Mouse (Mus musculus) MEL (cell line): ENCODE data around the gene Cdc42bpa. TPM values are rescaled to one million over a fixed set of nuclear protein-coding genes. Genes with fewer than 3 reads are reported as not detected.

Experiments
- DNase-seq: peaks from one replicate; pipeline ENCODE4 v3.0.0; 2011; ENCODE audit warnings: low read depth, low spot score
- H3K27ac ChIP-seq: 2 replicates; pipeline ENCODE4 v1.5.1; 2012; ENCODE audit warnings: low read depth, mild to moderate bottlenecking, control low read depth, low read length, moderate library complexity; ENCODE audit not compliant: control insufficient read depth
- H3K27me3 ChIP-seq, 2 experiments: fragments of 150-350 bp in 1 of 2; sonication (generic) in 1 of 2; 2 replicates each; pipeline ENCODE4 v1.6.1; 2012; ENCODE audit warnings: low read length in 2 of 2, mild to moderate bottlenecking in 2 of 2, improper control_type of control experiment in 1 of 2, moderate library complexity in 1 of 2; ENCODE audit not compliant: insufficient read depth in 2 of 2, control insufficient read depth in 1 of 2
- H3K36me3 ChIP-seq, 2 experiments: 2 replicates each; pipeline ENCODE4 v1.6.1; 2012 to 2014; ENCODE audit warnings: low read length in 2 of 2, improper control_type of control experiment in 1 of 2, inconsistent platforms in 1 of 2, mild to moderate bottlenecking in 1 of 2; ENCODE audit not compliant: insufficient read depth in 2 of 2, control insufficient read depth in 1 of 2
- H3K4me1 ChIP-seq, 2 experiments: fragments of 150-350 bp in 1 of 2; sonication (generic) in 1 of 2; 2 replicates each; pipeline ENCODE4 v1.6.1; 2012; ENCODE audit warnings: low read length in 2 of 2, improper control_type of control experiment in 1 of 2, mild to moderate bottlenecking in 1 of 2; ENCODE audit not compliant: insufficient read depth in 2 of 2, control insufficient read depth in 1 of 2
- H3K4me3 ChIP-seq, 2 experiments: fragments of 150-350 bp in 1 of 2; sonication (generic) in 1 of 2; 2 replicates each; pipeline ENCODE4 v1.5.1; 2012; ENCODE audit warnings: low read depth in 2 of 2, low read length in 2 of 2, mild to moderate bottlenecking in 2 of 2, moderate library complexity in 2 of 2, control low read depth in 1 of 2, improper control_type of control experiment in 1 of 2; ENCODE audit not compliant: control insufficient read depth in 1 of 2, insufficient read depth in 1 of 2
- H3K79me2 ChIP-seq: 2 replicates; pipeline ENCODE4 v1.6.1; 2012; ENCODE audit warnings: mild to moderate bottlenecking, low read length, moderate library complexity; ENCODE audit not compliant: control insufficient read depth, poor library complexity, insufficient read depth
- H3K9ac ChIP-seq: 2 replicates; pipeline ENCODE4 v1.6.1; 2012; ENCODE audit warnings: low read depth, mild to moderate bottlenecking, control low read depth, low read length, moderate library complexity; ENCODE audit not compliant: control insufficient read depth, poor library complexity, severe bottlenecking
- H3K9me3 ChIP-seq: fragments of 150-350 bp; sonication (generic); replicated peaks from 2 replicates; pipeline ENCODE4 v1.6.1; 2012; ENCODE audit warnings: mild to moderate bottlenecking, low read length, improper control_type of control experiment, moderate library complexity; ENCODE audit not compliant: insufficient read depth
- CHD2 ChIP-seq: IDR thresholded peaks from 2 replicates; pipeline ENCODE4 v1.6.1; 2011; ENCODE audit warnings: low read length, improper control_type of control experiment
- CTCF ChIP-seq, 3 experiments: IDR thresholded peaks in 2 of 3; conservative IDR thresholded peaks in 1 of 3; 2 replicates each; pipeline ENCODE4 v1.5.1; 2011 to 2012; ENCODE audit warnings: low read length in 3 of 3, low read depth in 2 of 3, mild to moderate bottlenecking in 2 of 3, improper control_type of control experiment in 1 of 3, inconsistent platforms in 1 of 3, mixed read lengths in 1 of 3, moderate library complexity in 1 of 3; ENCODE audit not compliant: control insufficient read depth in 1 of 3, insufficient read depth in 1 of 3, poor library complexity in 1 of 3, severe bottlenecking in 1 of 3
- E2F4 ChIP-seq: IDR thresholded peaks from 2 replicates; pipeline ENCODE4 v1.6.1; 2011; ENCODE audit warnings: low read depth, low read length, improper control_type of control experiment, borderline replicate concordance
- ELF1 ChIP-seq: IDR thresholded peaks from 2 replicates; pipeline ENCODE4 v1.6.1; 2014; ENCODE audit warnings: low read depth, mild to moderate bottlenecking, inconsistent platforms, low read length, improper control_type of control experiment, moderate library complexity
- ETS1 ChIP-seq: IDR thresholded peaks from 2 replicates; pipeline ENCODE4 v1.6.1; 2012; ENCODE audit warnings: low read depth, mild to moderate bottlenecking, inconsistent platforms, low read length, improper control_type of control experiment, moderate library complexity
- GABPA ChIP-seq: IDR thresholded peaks from 2 replicates; pipeline ENCODE4 v1.6.1; 2012; ENCODE audit warnings: low read depth, mild to moderate bottlenecking, inconsistent platforms, low read length, improper control_type of control experiment, moderate library complexity
- HCFC1 ChIP-seq: IDR thresholded peaks from 2 replicates; pipeline ENCODE4 v1.6.1; 2012; ENCODE audit warnings: low read depth, mild to moderate bottlenecking, inconsistent platforms, low read length, improper control_type of control experiment, moderate library complexity
- KAT2A ChIP-seq: conservative IDR thresholded peaks from 2 replicates; pipeline ENCODE4 v1.6.1; 2012; ENCODE audit warnings: low read depth, low read length, improper control_type of control experiment, inconsistent platforms
- MAFK ChIP-seq: IDR thresholded peaks from 2 replicates; pipeline ENCODE4 v1.6.1; 2011; ENCODE audit warnings: low read depth, mild to moderate bottlenecking, low read length, improper control_type of control experiment, borderline replicate concordance
- MXI1 ChIP-seq: IDR thresholded peaks from 2 replicates; pipeline ENCODE4 v1.6.1; 2011; ENCODE audit warnings: mild to moderate bottlenecking, low read depth, low read length, improper control_type of control experiment
- MYB ChIP-seq: IDR thresholded peaks from 2 replicates; pipeline ENCODE4 v1.6.1; 2011; ENCODE audit warnings: mild to moderate bottlenecking, low read depth, low read length, improper control_type of control experiment
- NELFE ChIP-seq: IDR thresholded peaks from 2 replicates; pipeline ENCODE4 v1.6.1; 2011; ENCODE audit warnings: low read depth, low read length, improper control_type of control experiment
- NRF1 ChIP-seq: IDR thresholded peaks from 2 replicates; pipeline ENCODE4 v1.6.1; 2014; ENCODE audit warnings: low read depth, mild to moderate bottlenecking, inconsistent platforms, low read length, improper control_type of control experiment, moderate library complexity; ENCODE audit not compliant: poor library complexity, insufficient read depth, severe bottlenecking
- POLR2AphosphoS2 ChIP-seq: IDR thresholded peaks from 2 replicates; pipeline ENCODE4 v1.6.1; 2011; ENCODE audit warnings: low read length, improper control_type of control experiment
- POLR2AphosphoS5 ChIP-seq: IDR thresholded peaks from 2 replicates; pipeline ENCODE4 v1.6.1; 2012; ENCODE audit warnings: low read depth, borderline replicate concordance, mild to moderate bottlenecking, inconsistent platforms, low read length, moderate library complexity, mixed read lengths
- RAD21 ChIP-seq: IDR thresholded peaks from 2 replicates; pipeline ENCODE4 v1.6.1; 2011; ENCODE audit warnings: mild to moderate bottlenecking, low read depth, low read length, improper control_type of control experiment
- RCOR1 ChIP-seq: IDR thresholded peaks from 2 replicates; pipeline ENCODE4 v1.6.1; 2012; ENCODE audit warnings: low read depth, mild to moderate bottlenecking, inconsistent platforms, low read length, improper control_type of control experiment
- SIN3A ChIP-seq: IDR thresholded peaks from 2 replicates; pipeline ENCODE4 v1.6.1; 2012; ENCODE audit warnings: low read length, improper control_type of control experiment, inconsistent platforms
- TCF12 ChIP-seq: IDR thresholded peaks from 2 replicates; pipeline ENCODE4 v1.6.1; 2014; ENCODE audit warnings: low read depth, mild to moderate bottlenecking, inconsistent platforms, low read length, improper control_type of control experiment, moderate library complexity
- UBTF ChIP-seq: IDR thresholded peaks from 2 replicates; pipeline ENCODE4 v1.6.1; 2012; ENCODE audit warnings: low read depth, mild to moderate bottlenecking, inconsistent platforms, low read length, improper control_type of control experiment, moderate library complexity, borderline replicate concordance; ENCODE audit not compliant: insufficient read depth
- USF2 ChIP-seq, 2 experiments: IDR thresholded peaks; 2 replicates each; pipeline ENCODE4 v1.6.1; 2011 to 2012; ENCODE audit warnings: improper control_type of control experiment in 2 of 2, low read length in 2 of 2, borderline replicate concordance in 1 of 2, inconsistent platforms in 1 of 2, low read depth in 1 of 2, mild to moderate bottlenecking in 1 of 2; ENCODE audit not compliant: insufficient read depth in 1 of 2
- ZC3H11A ChIP-seq: IDR thresholded peaks from 2 replicates; pipeline ENCODE4 v1.6.1; 2012; ENCODE audit warnings: low read depth, mild to moderate bottlenecking, inconsistent platforms, low read length, improper control_type of control experiment
- ZKSCAN1 ChIP-seq: IDR thresholded peaks from 2 replicates; pipeline ENCODE4 v1.6.1; 2012; ENCODE audit warnings: low read depth, mild to moderate bottlenecking, inconsistent platforms, low read length, improper control_type of control experiment, moderate library complexity
- ZMIZ1 ChIP-seq: IDR thresholded peaks from 2 replicates; pipeline ENCODE4 v1.6.1; 2012; ENCODE audit warnings: low read depth, mild to moderate bottlenecking, inconsistent platforms, low read length, improper control_type of control experiment, moderate library complexity
- ZNF384 ChIP-seq: IDR thresholded peaks from 2 replicates; pipeline ENCODE4 v1.6.1; 2012; ENCODE audit warnings: low read depth, mild to moderate bottlenecking, inconsistent platforms, low read length, improper control_type of control experiment
- polyA plus RNA-seq, 2 experiments: library from polyadenylated mRNA; stranded (reverse) in 1 of 2; unstranded in 1 of 2; fragments of >175 nt in 1 of 2; fragments of >200 nt in 1 of 2; gene quantifications; 2 replicates each; pipeline versions ENCODE4 v1.2.1 to v1.2.4; 2012; ENCODE audit warnings: low replicate concordance in 2 of 2, low read depth in 1 of 2; ENCODE audit not compliant: insufficient read length in 2 of 2, insufficient read depth in 1 of 2, missing spikeins in 1 of 2
- total RNA-seq: library from RNA; depleted of rRNA; stranded (reverse); fragments of 300-350 nt; gene quantifications from 2 replicates; pipeline ENCODE4 v1.2.3, GENCODE M21; 2012

The Cdc42bpa gene
- total and polyA plus RNA-seq, 3 experiments = 7.7 to 14.6 TPM; not detected in 1

DNA sequence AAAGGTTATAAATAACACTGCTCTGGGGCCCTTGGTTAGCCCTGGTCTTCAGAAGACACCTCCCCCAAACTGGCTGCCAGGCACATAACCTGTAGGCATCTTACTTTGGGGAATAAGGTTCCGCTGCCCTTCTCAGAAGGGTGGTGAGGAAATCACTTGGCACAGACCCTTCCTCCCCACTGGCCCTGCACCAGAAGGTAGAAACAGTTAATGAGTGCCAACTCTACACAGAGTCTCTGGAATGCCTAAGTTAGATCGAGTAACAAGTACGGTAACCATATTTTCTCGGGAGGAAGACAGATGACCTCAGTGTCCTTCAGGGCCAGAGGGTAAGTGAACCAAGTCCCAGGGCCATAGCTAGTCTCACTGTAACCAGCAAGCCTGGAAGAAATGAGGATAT lies 228.7 kb downstream of the Cdc42bpa start:
- Histone ChIP-seq H3K4me3 (no peak overlapping the region), H3K27ac (no peak overlapping the region), H3K36me3 (no peaks in the 10 kb centered on the region)
- no peak for DNase-seq
- TF ChIP-seq UBTF = no peak
- no peak for TF ChIP-seq NRF1
- TF ChIP-seq HCFC1 = no peak
- TF ChIP-seq ETS1 = no peak
- no peak for TF ChIP-seq MAFK
- no peak for TF ChIP-seq ZKSCAN1
- TF ChIP-seq ZMIZ1 = no peak
- TF ChIP-seq, all 39 proteins: peak for 0
- Histone ChIP-seq H3K9me3 (no peaks in the 10 kb centered on the region), H3K4me1 (no peaks in the 10 kb centered on the region), H3K79me2 (no peaks in the 10 kb centered on the region), H3K27me3 (peaks cover 2 to 9% of the 10 kb centered on the region in 2 experiments; a peak in 3 of 4 replicates), H3K9ac (no peak overlapping the region)

DNA sequence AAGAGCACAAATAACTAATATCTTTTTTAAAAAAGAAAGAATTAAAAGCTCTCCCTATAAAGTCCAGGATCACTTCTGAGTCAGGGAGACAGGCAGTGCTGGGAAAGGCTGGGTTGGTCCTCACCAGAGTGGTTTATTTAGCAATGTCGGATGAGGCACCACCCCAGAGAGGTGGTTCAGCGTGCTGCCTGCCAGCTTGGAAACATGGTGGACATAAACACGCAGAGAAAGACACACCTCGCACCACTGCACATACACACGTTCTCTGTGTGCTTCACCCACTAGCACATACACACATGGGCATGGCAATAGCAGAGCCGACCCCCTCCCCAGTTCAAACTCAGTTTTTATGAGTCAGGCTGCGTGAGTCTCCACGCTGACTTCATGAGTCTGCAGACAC lies 230.8 kb downstream of the Cdc42bpa start:
- H3K9ac ChIP-seq = no peak overlapping the region
- no peak overlapping the region for H3K27ac ChIP-seq
- TF ChIP-seq TCF12 = no peak
- TF ChIP-seq RAD21 = no peak
- TF ChIP-seq POLR2AphosphoS5 = no peak
- no peak for TF ChIP-seq RCOR1
- no peak for TF ChIP-seq CHD2
- no peak for TF ChIP-seq CTCF (IDR thresholded peaks at IDR 0.05 in 2 of 3, conservative IDR thresholded peaks at IDR 0.05 in 1 of 3; ENCODE audit: control insufficient read depth in 1 of 3, insufficient read depth in 1 of 3, low read depth in 2 of 3, low read length in 3 of 3, poor library complexity in 1 of 3, severe bottlenecking in 1 of 3)
- peaks cover 0 to 2% of the 10 kb centered on the region in 2 experiments; a peak in 1 of 4 replicates for H3K36me3 ChIP-seq
- peaks cover 2 to 9% of the 10 kb centered on the region in 2 experiments; a peak in 3 of 4 replicates for H3K27me3 ChIP-seq
- H3K9me3 ChIP-seq = no peaks in the 10 kb centered on the region
- H3K4me1 ChIP-seq = 0 out of 4 replicates have a peak, but pooled peaks cover 0 to 5% of the 10 kb centered on the region in 2 experiments
- H3K4me3 ChIP-seq = no peak overlapping the region
- no peaks in the 10 kb centered on the region for H3K79me2 ChIP-seq
- no peak for DNase-seq

DNA sequence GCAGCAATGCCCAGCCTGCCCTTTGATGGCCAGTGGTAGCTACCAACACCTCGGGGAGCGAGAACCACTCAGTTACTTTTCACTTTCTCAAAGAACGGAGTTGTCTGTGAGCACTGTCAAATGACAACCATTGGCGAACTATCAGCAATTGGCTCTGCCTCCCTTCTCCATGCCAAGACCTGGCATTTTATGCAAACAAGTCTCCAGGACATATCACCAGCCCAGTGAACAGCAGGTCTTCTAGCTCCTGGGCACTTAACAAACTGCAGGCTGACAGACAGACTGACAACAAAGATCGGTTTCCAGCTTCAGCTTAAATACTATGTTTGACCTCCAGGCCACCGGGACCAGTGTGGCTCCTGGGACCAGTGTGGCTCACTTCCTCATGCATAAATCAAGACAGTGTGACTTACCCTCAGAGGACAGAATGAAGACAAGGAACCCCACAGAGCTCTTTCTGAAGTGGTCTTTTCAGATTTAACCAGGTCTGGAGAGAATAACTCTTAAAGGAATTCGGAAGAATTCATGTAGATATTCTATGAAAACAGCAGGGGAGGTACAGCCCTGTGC lies 231.5 kb downstream of the Cdc42bpa start:
- Histone ChIP-seq H3K36me3 (peaks cover 0 to 6% of the 10 kb centered on the region in 2 experiments; a peak in 1 of 4 replicates), H3K4me1 (0 out of 4 replicates have a peak, but pooled peaks cover 0 to 5% of the 10 kb centered on the region in 2 experiments), H3K9ac (no peak overlapping the region), H3K4me3 (no peak overlapping the region), H3K27me3 (peaks cover 2 to 9% of the 10 kb centered on the region in 2 experiments; a peak in 3 of 4 replicates), H3K27ac (no peak overlapping the region), H3K9me3 (no peaks in the 10 kb centered on the region), H3K79me2 (no peaks in the 10 kb centered on the region)
- TF ChIP-seq POLR2AphosphoS2 (no peak), TCF12 (no peak), ETS1 (no peak), E2F4 (no peak), USF2 (IDR thresholded peaks at IDR 0.05; ENCODE audit: borderline replicate concordance in 1 of 2, insufficient read depth in 1 of 2, low read depth in 1 of 2, low read length in 2 of 2) (no peak), MYB (no peak), MXI1 (no peak), POLR2AphosphoS5 (no peak), NRF1 (no peak), HCFC1 (no peak), NELFE (no peak), ELF1 (no peak), CHD2 (no peak), KAT2A (no peak), GABPA (no peak), ZC3H11A (no peak), SIN3A (no peak), MAFK (no peak), ZNF384 (no peak)
- no peak for DNase-seq
